Mouse (Mus musculus) kidney, postnatal 0 days (tissue): ENCODE data around the gene Ddx5. TPM values are rescaled to one million over a fixed set of nuclear protein-coding genes. Genes with fewer than 3 reads are reported as not detected.
A peak's percentile ranks its signal among the peaks of the same experiment; 100 is the strongest.

ENCODE experiments used
- ATAC-seq: fragments of 200-750 bp; cut with Nextera tagmentation; replicated peaks from 2 replicates; pipeline ENCODE4 v1.8.0; 2017; ENCODE audit warnings: low read depth, moderate number of reproducible peaks, moderate TSS enrichment, moderate library complexity; ENCODE audit not compliant: low FRiP score
- DNase-seq: peaks from one replicate; pipeline ENCODE4 v3.0.0-alpha.2; 2016; ENCODE audit warnings: low spot score
- H3K27ac ChIP-seq: fragments of 300-500 bp; sonication (generic); 2 replicates; pipeline ENCODE4 v1.5.1; 2014; ENCODE audit warnings: mild to moderate bottlenecking
- H3K27me3 ChIP-seq: fragments of 300-500 bp; sonication (generic); 2 replicates; pipeline ENCODE4 v1.6.1; 2014; ENCODE audit warnings: low read length, mixed read lengths; ENCODE audit not compliant: insufficient read depth
- H3K36me3 ChIP-seq: fragments of 300-500 bp; sonication (generic); 2 replicates; pipeline ENCODE4 v1.6.1; 2014; ENCODE audit warnings: low read length, mixed read lengths; ENCODE audit not compliant: insufficient read depth
- H3K4me1 ChIP-seq: fragments of 300-500 bp; sonication (generic); replicated peaks from 2 replicates; pipeline ENCODE4 v1.6.1; 2014; ENCODE audit warnings: antibody characterized with exemption, low read length, mixed read lengths; ENCODE audit not compliant: insufficient read depth
- H3K4me2 ChIP-seq: fragments of 300-500 bp; sonication (generic); 2 replicates; pipeline ENCODE4 v1.6.1; 2014; ENCODE audit warnings: mild to moderate bottlenecking, low read length, moderate library complexity, mixed read lengths
- H3K4me3 ChIP-seq: fragments of 300-500 bp; sonication (generic); replicated peaks from 2 replicates; pipeline ENCODE4 v1.5.1; 2014; ENCODE audit warnings: low read depth, low read length
- H3K9ac ChIP-seq: fragments of 300-500 bp; sonication (generic); 2 replicates; pipeline ENCODE4 v1.6.1; 2014; ENCODE audit warnings: low read depth, low read length
- H3K9me3 ChIP-seq: fragments of 300-500 bp; sonication (generic); replicated peaks from 2 replicates; pipeline ENCODE4 v1.6.1; 2016; ENCODE audit warnings: low read length, inconsistent platforms, mixed read lengths
- CTCF ChIP-seq: IDR thresholded peaks from 2 replicates; pipeline ENCODE4 v1.5.1; 2016; ENCODE audit warnings: antibody characterized with exemption, low read depth, mild to moderate bottlenecking, moderate library complexity
- WGBS: fragments of 180-500 bp; shearing (Covaris S2); extraction: QIAGEN DNeasy Blood & Tissue Kit; methylation state at CpG from one replicate; pipeline ENCODE4 v1.1.7; 2014; 5-methylcytosine and 5-hydroxymethylcytosine counted together
- polyA plus RNA-seq: library from polyadenylated mRNA; unstranded; fragments of >200 nt; fragmentation: Nextera tagmentation; extraction: Ambion mirVana; gene quantifications from 2 replicates; pipeline ENCODE4 v1.2.1, GENCODE M21; 2015

The Ddx5 gene
- polyA plus RNA-seq, 1 experiment from 2014 or later, result 297 TPM

GRCm38 (mm10) chr11:106779388-106780088 lies 9.4 kb downstream of the Ddx5 start, which contains the start of gene Polg2:
TSS of gene Polg2 (minus strand) at chr11:106779537.
- TF ChIP-seq CTCF, result no peak

GRCm38 (mm10) chr11:106778589-106779387 lies 10.2 kb downstream of the Ddx5 start:
- peak; percentile 81; the same call in 1 of the 2 replicates for ATAC-seq
- Histone ChIP-seq H3K27ac (peak overlapping the region; percentile 96), H3K4me2 (peak overlapping the region; percentile 79), H3K4me1 (no peaks in the 10 kb centered on the region), H3K27me3 (no peaks in the 10 kb centered on the region), H3K9me3 (no peaks in the 10 kb centered on the region), H3K36me3 (peaks cover 38% of the 10 kb centered on the region), H3K9ac (peak overlapping the region; percentile 91), H3K4me3 (peak overlapping the region; percentile 62)
- peak; percentile 68 for DNase-seq
- WGBS, result 1% methylated on average over 39 of the region's 39 CpGs
- TF ChIP-seq CTCF, result no peak

More at GRCm38 (mm10) chr11:106779388-106780088, 9.4 kb downstream of the Ddx5 start, which contains the start of gene Polg2:
- H3K9me3 ChIP-seq, result no peaks in the 10 kb centered on the region
- H3K36me3 ChIP-seq, result peaks cover 40% of the 10 kb centered on the region
- H3K4me1 ChIP-seq, result no peaks in the 10 kb centered on the region
- peak within 1 kb of the TSS; percentile 91 for H3K9ac ChIP-seq
- peak within 1 kb of the TSS; percentile 62 for H3K4me3 ChIP-seq
- peak; percentile 96 for ATAC-seq
- under 1% methylated on average over 30 of the region's 30 CpGs for WGBS
- peak within 1 kb of the TSS; percentile 79 for H3K4me2 ChIP-seq
- peak within 1 kb of the TSS; percentile 96 for H3K27ac ChIP-seq
- H3K27me3 ChIP-seq, result no peaks in the 10 kb centered on the region
- DNase-seq, result peak; percentile 97

GRCm38 (mm10) chr11:106778132-106778531 lies 10.9 kb downstream of the Ddx5 start:
- 90% methylated on average over 7 of the region's 7 CpGs for WGBS
- peaks cover 35% of the 10 kb centered on the region for H3K36me3 ChIP-seq
- ATAC-seq (no peak), DNase-seq (no peak)
- H3K9ac ChIP-seq, result no peak overlapping the region
- peak overlapping the region; percentile 79; the same call in 1 of the 2 replicates for H3K4me2 ChIP-seq
- no peak overlapping the region for H3K4me3 ChIP-seq
- H3K9me3 ChIP-seq, result no peaks in the 10 kb centered on the region
- H3K27me3 ChIP-seq, result no peaks in the 10 kb centered on the region
- no peak overlapping the region for H3K27ac ChIP-seq
- TF ChIP-seq CTCF, result no peak
- H3K4me1 ChIP-seq, result no peaks in the 10 kb centered on the region

- Histone ChIP-seq H3K27ac (no peak overlapping the region), H3K4me2 (no peak overlapping the region), H3K9me3 (no peaks in the 10 kb centered on the region), H3K36me3 (peaks cover 32% of the 10 kb centered on the region), H3K9ac (no peak overlapping the region), H3K4me3 (no peak overlapping the region), H3K4me1 (no peaks in the 10 kb centered on the region), H3K27me3 (no peaks in the 10 kb centered on the region)
- no peak for TF ChIP-seq CTCF
- DNase-seq (no peak), ATAC-seq (no peak)
- WGBS, result 86% methylated on average over 3 of the region's 3 CpGs
Measured at GRCm38 (mm10) chr11:106777395-106777794, 11.6 kb downstream of the Ddx5 start.

- DNase-seq (no peak), ATAC-seq (no peak)
- no peaks in the 10 kb centered on the region for H3K9me3 ChIP-seq
- no peaks in the 10 kb centered on the region for H3K27me3 ChIP-seq
- no peak overlapping the region for H3K9ac ChIP-seq
- H3K4me3 ChIP-seq, result no peak overlapping the region
- H3K36me3 ChIP-seq, result peaks cover 34% of the 10 kb centered on the region
- 80% methylated on average over 4 of the region's 4 CpGs for whole genome bisulfite sequencing
- no peak for TF ChIP-seq CTCF
- no peak overlapping the region for H3K4me2 ChIP-seq
- H3K4me1 ChIP-seq, result no peaks in the 10 kb centered on the region
- H3K27ac ChIP-seq, result no peak overlapping the region
Measured at GRCm38 (mm10) chr11:106776960-106777359, 12.0 kb downstream of the Ddx5 start.

- Histone ChIP-seq H3K9ac (no peak overlapping the region), H3K4me3 (no peak overlapping the region), H3K4me1 (no peaks in the 10 kb centered on the region), H3K36me3 (peaks cover 53% of the 10 kb centered on the region), H3K4me2 (no peak overlapping the region), H3K9me3 (no peaks in the 10 kb centered on the region), H3K27me3 (no peaks in the 10 kb centered on the region), H3K27ac (no peak overlapping the region)
- 77% methylated on average over 9 of the region's 9 CpGs for WGBS
- DNase-seq, result no peak
- no peak for ATAC-seq
- TF ChIP-seq CTCF, result no peak
Measured at GRCm38 (mm10) chr11:106773061-106773460, 15.9 kb downstream of the Ddx5 start.
